Mouse (Mus musculus): Measurements from ENCODE around the gene Gm20716.
"Not testable (repeated sequence)": the region's sequence is repeated elsewhere in the genome, so short reads cannot be mapped to it uniquely, and the experiment has no call there.

Gm20716 gene

GRCm38 (mm10) chr2:168166750-168167460, 63.3 kb downstream of the Gm20716 start:
- in situ Hi-C loops (cut with MboI): no loop called here

GRCm38 (mm10) chr2:168161978-168162377, 68.2 kb downstream of the Gm20716 start:
- in situ Hi-C loops (cut with MboI): no loop called here

- in situ Hi-C loops (cut with MboI): no loop called here
Observed at GRCm38 (mm10) chr2:168161514-168161971, 68.6 kb downstream of the Gm20716 start.

GRCm38 (mm10) chr2:168160370-168160930, 69.7 kb downstream of the Gm20716 start:
- in situ Hi-C loops (cut with MboI): no loop called here

GRCm38 (mm10) chr2:168158911-168159711, 71.1 kb downstream of the Gm20716 start:
- in situ Hi-C loops (cut with MboI): no loop called here

GRCm38 (mm10) chr2:168157974-168158373, 72.2 kb downstream of the Gm20716 start:
- in situ Hi-C loops (cut with MboI): not testable (repeated sequence)

GRCm38 (mm10) chr2:168156361-168156760, 73.8 kb downstream of the Gm20716 start:
- in situ Hi-C loops (cut with MboI): no loop called here

- in situ Hi-C loops (cut with MboI): no loop called here
Observed at GRCm38 (mm10) chr2:168155666-168156065, 74.5 kb downstream of the Gm20716 start.

GRCm38 (mm10) chr2:168154090-168154881, 75.9 kb downstream of the Gm20716 start:
- in situ Hi-C loops (cut with MboI): no loop called here

- in situ Hi-C loops (cut with MboI): no loop called here
Observed at GRCm38 (mm10) chr2:168149241-168149640, 80.9 kb downstream of the Gm20716 start.

GRCm38 (mm10) chr2:168147722-168148432, 82.3 kb downstream of the Gm20716 start:
- in situ Hi-C loops (cut with MboI): no loop called here

- in situ Hi-C loops (cut with MboI): no loop called here
Observed at GRCm38 (mm10) chr2:168145437-168145836, 84.7 kb downstream of the Gm20716 start.

GRCm38 (mm10) chr2:168143794-168144193, 86.4 kb downstream of the Gm20716 start:
- in situ Hi-C loops (cut with MboI): no loop called here

GRCm38 (mm10) chr2:168137161-168137560, 93.0 kb downstream of the Gm20716 start:
- in situ Hi-C loops (cut with MboI): no loop called here
